Mouse (Mus musculus) erythroblast, embryonic 14.5 days (primary cell): ENCODE measurements around the gene Ttyh3. TPM values are rescaled to one million over a fixed set of nuclear protein-coding genes. Genes with fewer than 3 reads are reported as not detected.

Source experiments
- H3K27me3 ChIP-seq: 2 replicates; pipeline ENCODE4 v1.6.1; 2012; ENCODE audit warnings: inconsistent platforms; ENCODE audit not compliant: control insufficient read depth
- H3K36me3 ChIP-seq: 2 replicates; pipeline ENCODE4 v1.6.1; 2012; ENCODE audit warnings: mild to moderate bottlenecking, inconsistent platforms; ENCODE audit not compliant: control insufficient read depth
- H3K4me1 ChIP-seq: 2 replicates; pipeline ENCODE4 v1.6.1; 2012; ENCODE audit warnings: inconsistent platforms; ENCODE audit not compliant: control insufficient read depth
- H3K4me3 ChIP-seq: replicated peaks from 2 replicates; pipeline ENCODE3; 2012; ENCODE audit warnings: moderate library complexity, mild to moderate bottlenecking, inconsistent platforms
- H3K9me3 ChIP-seq: 2 replicates; pipeline ENCODE4 v1.6.1; 2012; ENCODE audit warnings: low read length, inconsistent platforms, mixed read lengths; ENCODE audit not compliant: control insufficient read depth
- GATA1 ChIP-seq: IDR thresholded peaks from 2 replicates; pipeline ENCODE4 v1.6.1; 2012; ENCODE audit warnings: low read length, inconsistent platforms, mixed read lengths
- TAL1 ChIP-seq: IDR thresholded peaks from 3 replicates; pipeline ENCODE4 v1.6.1; 2012; ENCODE audit warnings: low read length, inconsistent platforms, mixed read lengths
- polyA plus RNA-seq: library from polyadenylated mRNA; stranded (reverse); fragments of >175 nt; gene quantifications from 2 replicates; pipeline ENCODE4 v1.2.3, GENCODE M21; 2012

Ttyh3 gene
- polyA plus RNA-seq, 1 experiment = 8.9 TPM

GRCm38 (mm10) chr5:140579221-140579620 lies 69.6 kb downstream of the Ttyh3 start:
- no peaks in the 10 kb centered on the region for H3K36me3 ChIP-seq
- peaks cover 19% of the 10 kb centered on the region for H3K27me3 ChIP-seq
- peaks cover 6% of the 10 kb centered on the region for H3K4me1 ChIP-seq
- TF ChIP-seq TAL1 (no peak), GATA1 (no peak)
- H3K9me3 ChIP-seq = peaks cover 3% of the 10 kb centered on the region; the same call in 1 of the 2 replicates
- H3K4me3 ChIP-seq = no peak overlapping the region

GRCm38 (mm10) chr5:140575381-140575866 lies 73.4 kb downstream of the Ttyh3 start:
- H3K36me3 ChIP-seq = no peaks in the 10 kb centered on the region
- no peak overlapping the region for H3K4me3 ChIP-seq
- no peak for TF ChIP-seq GATA1
- no peak for TF ChIP-seq TAL1
- H3K4me1 ChIP-seq = peaks cover 4% of the 10 kb centered on the region
- H3K27me3 ChIP-seq = peaks cover 4% of the 10 kb centered on the region
- H3K9me3 ChIP-seq = peaks cover 3% of the 10 kb centered on the region; the same call in 1 of the 2 replicates

- no peak overlapping the region for H3K4me3 ChIP-seq
- no peaks in the 10 kb centered on the region; the same call in 1 of the 2 replicates for H3K27me3 ChIP-seq
- H3K4me1 ChIP-seq = peaks cover 15% of the 10 kb centered on the region
- H3K36me3 ChIP-seq = no peaks in the 10 kb centered on the region
- peaks cover 3% of the 10 kb centered on the region; the same call in 1 of the 2 replicates for H3K9me3 ChIP-seq
- TF ChIP-seq GATA1 (no peak), TAL1 (no peak)
Observed at GRCm38 (mm10) chr5:140572611-140573010, 76.2 kb downstream of the Ttyh3 start.

- no peaks in the 10 kb centered on the region for H3K27me3 ChIP-seq
- peaks cover 24% of the 10 kb centered on the region for H3K4me1 ChIP-seq
- H3K36me3 ChIP-seq = no peaks in the 10 kb centered on the region
- no peak overlapping the region for H3K4me3 ChIP-seq
- TF ChIP-seq GATA1 = no peak
- no peak for TF ChIP-seq TAL1
- peaks cover 3% of the 10 kb centered on the region; the same call in 1 of the 2 replicates for H3K9me3 ChIP-seq
Observed at GRCm38 (mm10) chr5:140571673-140572072, 77.2 kb downstream of the Ttyh3 start.

- Histone ChIP-seq H3K27me3 (no peaks in the 10 kb centered on the region), H3K4me3 (no peak overlapping the region), H3K9me3 (peaks cover 3% of the 10 kb centered on the region; the same call in 1 of the 2 replicates), H3K4me1 (peaks cover 29% of the 10 kb centered on the region), H3K36me3 (no peaks in the 10 kb centered on the region)
- no peak for TF ChIP-seq TAL1
- TF ChIP-seq GATA1 = no peak
Observed at GRCm38 (mm10) chr5:140571201-140571600, 77.6 kb downstream of the Ttyh3 start.

Other genes with a start within 250 kb of the Ttyh3 start
- 7.2 and 9.3 TPM in 2 replicates for gene Eif3b, start 229.7 kb downstream of the Ttyh3 start, polyA plus RNA-seq
- not detected in 2 replicates for gene Gm4869, start 203.4 kb downstream of the Ttyh3 start, polyA plus RNA-seq
- gene Chst12, start 143.5 kb downstream of the Ttyh3 start, polyA plus RNA-seq = 0.32 and 0.50 TPM in 2 replicates
- gene Grifin, start 84.0 kb downstream of the Ttyh3 start, polyA plus RNA-seq = 5.4 and 6.1 TPM in 2 replicates
- gene Lfng, start 41.7 kb downstream of the Ttyh3 start, polyA plus RNA-seq = 2.6 and 3.7 TPM in 2 replicates
- gene Iqce, start 53.3 kb upstream of the Ttyh3 start, polyA plus RNA-seq = 0.06 and 0.16 TPM in 2 replicates
- gene Brat1, start 56.0 kb upstream of the Ttyh3 start, polyA plus RNA-seq = 0.31 and 0.34 TPM in 2 replicates
- 0.04 TPM in 1 of 2 replicates, not detected in the other for gene Amz1, start 75.1 kb upstream of the Ttyh3 start, polyA plus RNA-seq
- gene Gna12, start 181.4 kb upstream of the Ttyh3 start, polyA plus RNA-seq = 2.3 and 2.8 TPM in 2 replicates